Comparison of ENCODE assay signal across 13 mouse cellular contexts in genomic region chr8:122538310-122539076, GRCm38 (mm10). TPM values are rescaled to one million over a fixed set of nuclear protein-coding genes. Genes with fewer than 3 reads are reported as not detected.
DNase-seq lines count a peak whose midpoint lies in the region; ATAC-seq and TF ChIP-seq lines count a peak whose summit lies in the region.
"Had no signal": no experiment of that assay in that cellular context is flagged by ENCODE, and none has a peak within 500 bp of the region (broad histone marks: within the 10 kb centered on the region; RNA-seq: fewer than 3 reads in every experiment).

No protein-coding gene starts in this region.

- peaks cover 22% of the 10 kb centered on the region for H3K4me1 ChIP-seq in kidney, embryonic 14.5 days (ENCODE audit: control insufficient read depth, insufficient read depth, low read length)
- H3K4me1 ChIP-seq in G1E (ENCODE audit: insufficient read depth, low read depth, low read length) = peaks cover 84% of the 10 kb centered on the region
- H3K4me1 ChIP-seq in embryonic facial prominence, embryonic 10.5 days = peaks cover 40% of the 10 kb centered on the region
- H3K4me1 ChIP-seq in liver, embryonic 15.5 days (replicated peaks) = peaks cover 94% of the 10 kb centered on the region

- DNase-seq in kidney, postnatal 4 days = no peak
- no peak for DNase-seq in G1E (ENCODE audit: low spot score)
- no peak for DNase-seq in embryonic facial prominence, embryonic 10.5 days (ENCODE audit: low spot score)
- no peak for DNase-seq in urinary bladder, postnatal 36 days (ENCODE audit: low spot score in 2 of 2)
- DNase-seq in layer of hippocampus, adult 9-10 months (ENCODE audit: low spot score) = no peak
- DNase-seq: cerebellum, postnatal 14 days; forebrain, postnatal 0 days; kidney, adult 18-20 months; layer of hippocampus, adult 9-11 months; thymus, postnatal 4 days had no signal

- WGBS in kidney, embryonic 14.5 days = 82% methylated on average over 9 of the region's 9 CpGs
- WGBS in embryonic facial prominence, embryonic 10.5 days = 87% methylated on average over 9 of the region's 9 CpGs
- 50% methylated on average over 9 of the region's 9 CpGs for WGBS in liver, embryonic 15.5 days (ENCODE audit: insufficient replicate concordance)

- H3K27ac ChIP-seq in kidney, embryonic 14.5 days (ENCODE audit: low read depth, low read length) = 0 out of 2 replicates have a peak overlapping the region, but pooled peaks have one; percentile 30
- H3K27ac ChIP-seq in embryonic facial prominence, embryonic 10.5 days (replicated peaks) = peak overlapping the region; percentile 62
- peak overlapping the region; percentile 97 for H3K27ac ChIP-seq in liver, embryonic 15.5 days (replicated peaks)

- H3K4me3 ChIP-seq in kidney, embryonic 14.5 days (ENCODE audit: low read length) = no peak overlapping the region
- H3K4me3 ChIP-seq in G1E (ENCODE audit: low read depth, low read length) = peak overlapping the region; percentile 33; the same call in 1 of the 2 replicates
- no peak overlapping the region for H3K4me3 ChIP-seq in embryonic facial prominence, embryonic 10.5 days
- peak overlapping the region; percentile 44; the same call in 1 of the 2 replicates for H3K4me3 ChIP-seq in liver, embryonic 15.5 days (replicated peaks)
- H3K4me3 ChIP-seq: embryonic facial prominence, embryonic 13.5 days had no signal

- H3K9ac ChIP-seq in kidney, embryonic 14.5 days (ENCODE audit: low read depth, low read length) = no peak overlapping the region
- H3K9ac ChIP-seq in liver, embryonic 15.5 days = peak overlapping the region; percentile 34
- H3K9ac ChIP-seq: forebrain, postnatal 0 days had no signal

- H3K27me3 ChIP-seq in kidney, embryonic 14.5 days (ENCODE audit: control insufficient read depth, insufficient read depth, low read length) = no peaks in the 10 kb centered on the region
- H3K27me3 ChIP-seq in G1E (ENCODE audit: insufficient read depth, low read length) = no peaks in the 10 kb centered on the region
- no peaks in the 10 kb centered on the region for H3K27me3 ChIP-seq in embryonic facial prominence, embryonic 10.5 days (replicated peaks; ENCODE audit: low read depth, poor library complexity, severe bottlenecking)
- H3K27me3 ChIP-seq in liver, embryonic 15.5 days = no peaks in the 10 kb centered on the region
- H3K27me3 ChIP-seq: embryonic facial prominence, embryonic 13.5 days had no signal

- H3K36me3 ChIP-seq in kidney, embryonic 14.5 days (ENCODE audit: control insufficient read depth, insufficient read depth, low read length) = no peaks in the 10 kb centered on the region
- H3K36me3 ChIP-seq in G1E (replicated peaks) = peaks cover 71% of the 10 kb centered on the region
- peaks cover 16% of the 10 kb centered on the region for H3K36me3 ChIP-seq in embryonic facial prominence, embryonic 10.5 days (replicated peaks)
- H3K36me3 ChIP-seq in liver, embryonic 15.5 days (replicated peaks) = peaks cover 47% of the 10 kb centered on the region

- TF ChIP-seq CTCF in G1E (IDR thresholded peaks at IDR 0.05; ENCODE audit: low read depth, low read length) = no peak

- H3K4me2 ChIP-seq in kidney, embryonic 14.5 days (replicated peaks; ENCODE audit: low read depth, low read length) = no peak overlapping the region
- peak overlapping the region; percentile 78 for H3K4me2 ChIP-seq in liver, embryonic 15.5 days

- H3K9me3 ChIP-seq in kidney, embryonic 14.5 days (ENCODE audit: control insufficient read depth, low read length) = no peaks in the 10 kb centered on the region
- H3K9me3 ChIP-seq in G1E (replicated peaks) = peaks cover 11% of the 10 kb centered on the region
- H3K9me3 ChIP-seq in embryonic facial prominence, embryonic 10.5 days = no peaks in the 10 kb centered on the region
- H3K9me3 ChIP-seq in liver, embryonic 15.5 days (replicated peaks) = no peaks in the 10 kb centered on the region
- H3K9me3 ChIP-seq: embryonic facial prominence, embryonic 13.5 days had no signal

- no peak for ATAC-seq in kidney, embryonic 14.5 days (ENCODE audit: low FRiP score, low TSS enrichment)
- no peak for ATAC-seq in G1E (ENCODE audit: extremely low read depth, insufficient number of reproducible peaks, low FRiP score, poor library complexity, severe bottlenecking)
- ATAC-seq in liver, embryonic 15.5 days (ENCODE audit: insufficient read depth) = peak; percentile 36
- ATAC-seq: forebrain, postnatal 0 days had no signal

RNA-seq across cellular contexts. Expression of gene Piezo1, which starts 12.6 kb away (rescaled TPM):
- polyA plus RNA-seq in kidney, embryonic 14.5 days (2014; fragmentation: Nextera tagmentation; extraction: Ambion mirVana) = 16.5 and 17.9 TPM in 2 replicates
- total RNA-seq in G1E (2014; fragmentation: Nextera tagmentation) = 77.0 and 95.3 TPM in 2 replicates
- total RNA-seq in G1E (2017) = 24.9 and 26.0 TPM in 2 replicates
- polyA plus RNA-seq in G1E (2012) = 69.6 and 79.4 TPM in 2 replicates
- polyA plus RNA-seq in embryonic facial prominence, embryonic 10.5 days (2016; fragmentation: Nextera tagmentation; extraction: Ambion mirVana) = 8.5 and 9.0 TPM in 2 replicates
- polyA plus RNA-seq in liver, embryonic 15.5 days (2015; fragmentation: Nextera tagmentation; extraction: Ambion mirVana) = 12.4 and 17.4 TPM in 2 replicates

RNA-seq across cellular contexts. Expression of gene Cdt1, which starts 29.3 kb away (rescaled TPM):
- 42.7 and 48.5 TPM in 2 replicates for polyA plus RNA-seq in kidney, embryonic 14.5 days (2014; fragmentation: Nextera tagmentation; extraction: Ambion mirVana)
- 70.8 and 71.7 TPM in 2 replicates for total RNA-seq in G1E (2014; fragmentation: Nextera tagmentation)
- total RNA-seq in G1E (2017) = 46.9 and 49.9 TPM in 2 replicates
- polyA plus RNA-seq in G1E (2012) = 375 and 441 TPM in 2 replicates
- 70.0 and 76.4 TPM in 2 replicates for polyA plus RNA-seq in embryonic facial prominence, embryonic 10.5 days (2016; fragmentation: Nextera tagmentation; extraction: Ambion mirVana)
- polyA plus RNA-seq in liver, embryonic 15.5 days (2015; fragmentation: Nextera tagmentation; extraction: Ambion mirVana) = 45.9 and 46.0 TPM in 2 replicates

RNA-seq across cellular contexts. Expression of gene Aprt, which starts 38.2 kb away (rescaled TPM):
- polyA plus RNA-seq in kidney, embryonic 14.5 days (2014; fragmentation: Nextera tagmentation; extraction: Ambion mirVana) = 370 and 400 TPM in 2 replicates
- 110 and 112 TPM in 2 replicates for total RNA-seq in G1E (2014; fragmentation: Nextera tagmentation)
- total RNA-seq in G1E (2017) = 100.0 and 146 TPM in 2 replicates
- polyA plus RNA-seq in G1E (2012) = 207 and 389 TPM in 2 replicates
- polyA plus RNA-seq in embryonic facial prominence, embryonic 10.5 days (2016; fragmentation: Nextera tagmentation; extraction: Ambion mirVana) = 296 and 300 TPM in 2 replicates
- 187 and 214 TPM in 2 replicates for polyA plus RNA-seq in liver, embryonic 15.5 days (2015; fragmentation: Nextera tagmentation; extraction: Ambion mirVana)

Comparison
In these comparisons a context has a peak if more than half of its experiments do, and no peak if none do; other contexts are left out.
1. H3K27ac ChIP-seq: peak in every context shown above with its lines; median percentile 97 in liver, embryonic 15.5 days; 62 in embryonic facial prominence, embryonic 10.5 days; 30 in kidney, embryonic 14.5 days.
2. H3K4me3 ChIP-seq: peak in G1E (single experiment) and liver, embryonic 15.5 days (single experiment); none in kidney, embryonic 14.5 days (single experiment) and embryonic facial prominence, embryonic 10.5 days (single experiment).